Mouse (Mus musculus) left cerebral cortex, postnatal 4 days (tissue): ENCODE results near the gene Mpp1. TPM values are rescaled to one million over a fixed set of nuclear protein-coding genes. Genes with fewer than 3 reads are reported as not detected.
A peak's percentile ranks its signal among the peaks of the same experiment; 100 is the strongest.
"Not testable (repeated sequence)": the region's sequence is repeated elsewhere in the genome, so short reads cannot be mapped to it uniquely, and the experiment has no call there.

Experiments
- DNase-seq: peaks from one replicate; pipeline ENCODE4 v3.0.0-alpha.2; 2022
- intact Hi-C: fragments of 180-260 bp; cut with DNase I; formaldehyde crosslinking; loops from one replicate; pipeline ENCODE4 v1.15.1; 2025
- total RNA-seq, 2 experiments: library from RNA; stranded (reverse); gene quantifications; 2 replicates each; pipeline ENCODE4 v1.2.3; 2021

The Mpp1 gene
- 10 to 100 TPM; 19.1 TPM for total RNA-seq

- intact Hi-C loops: no loop called here
These were observed at the start of gene Mpp1 for GRCm38 (mm10) chrX:75130467-75131160. TSS of gene Mpp1 (minus strand) at chrX:75131016.

GRCm38 (mm10) chrX:75163670-75164069, 32.9 kb upstream of the Mpp1 start, which contains the start of gene Smim9:
TSS of gene Smim9 (minus strand) at chrX:75163770.
- intact Hi-C loops: no loop called here
- no peak for DNase-seq

More at GRCm38 (mm10) chrX:75130467-75131160, at the start of gene Mpp1:
- peak; percentile 80 for DNase-seq

GRCm38 (mm10) chrX:75155576-75156243, 24.9 kb upstream of the Mpp1 start:
- intact Hi-C loops: no loop called here
- peak; percentile 27 for DNase-seq

- no peak for DNase-seq
- intact Hi-C loops: no loop called here
These were observed 21.4 kb upstream of the Mpp1 start for GRCm38 (mm10) chrX:75152249-75152648.

GRCm38 (mm10) chrX:75150304-75150703, 19.5 kb upstream of the Mpp1 start:
- intact Hi-C loops: no loop called here
- no peak for DNase-seq

- no peak for DNase-seq
- intact Hi-C loops: no loop called here
These were observed 17.6 kb upstream of the Mpp1 start for GRCm38 (mm10) chrX:75148414-75148813.

GRCm38 (mm10) chrX:75143124-75143555, 12.3 kb upstream of the Mpp1 start:
- intact Hi-C loops, DNase-seq: not testable (repeated sequence)

- intact Hi-C loops: no loop called here
These were observed 7.4 kb upstream of the Mpp1 start for GRCm38 (mm10) chrX:75138182-75138581.

GRCm38 (mm10) chrX:75137729-75138128, 6.9 kb upstream of the Mpp1 start:
- no peak for DNase-seq
- intact Hi-C loops: no loop called here

More at GRCm38 (mm10) chrX:75138182-75138581, 7.4 kb upstream of the Mpp1 start:
- DNase-seq: no peak

GRCm38 (mm10) chrX:75136938-75137337, 6.1 kb upstream of the Mpp1 start:
- no peak for DNase-seq
- intact Hi-C loops: no loop called here

- intact Hi-C loops: no loop called here
- no peak for DNase-seq
These were observed 1.3 kb downstream of the Mpp1 start for GRCm38 (mm10) chrX:75129474-75129873.

GRCm38 (mm10) chrX:75128333-75128980, 2.4 kb downstream of the Mpp1 start:
- no peak for DNase-seq
- intact Hi-C loops: no loop called here

GRCm38 (mm10) chrX:75126893-75127292, 3.9 kb downstream of the Mpp1 start:
- intact Hi-C loops: no loop called here
- no peak for DNase-seq

GRCm38 (mm10) chrX:75125606-75126005, 5.2 kb downstream of the Mpp1 start:
- DNase-seq: no peak
- intact Hi-C loops: no loop called here

- intact Hi-C loops: no loop called here
- DNase-seq: no peak
These were observed 15.3 kb downstream of the Mpp1 start for GRCm38 (mm10) chrX:75115550-75115949.

GRCm38 (mm10) chrX:75102293-75102692, 28.5 kb downstream of the Mpp1 start:
- intact Hi-C loops: no loop called here
- DNase-seq: no peak

GRCm38 (mm10) chrX:75098799-75099198, 32.0 kb downstream of the Mpp1 start:
- DNase-seq: no peak
- intact Hi-C loops: no loop called here

- peak; percentile 1 for DNase-seq
- intact Hi-C loops: no loop called here
These were observed 34.5 kb downstream of the Mpp1 start for GRCm38 (mm10) chrX:75096163-75096770.

GRCm38 (mm10) chrX:75095369-75096162, 35.2 kb downstream of the Mpp1 start, which contains the start of gene Dkc1:
TSS of gene Dkc1 (plus strand) at chrX:75095854.
- intact Hi-C loops: no loop called here
- peak; percentile 97 for DNase-seq

GRCm38 (mm10) chrX:75085654-75086053, 45.2 kb downstream of the Mpp1 start:
- intact Hi-C loops: no loop called here
- no peak for DNase-seq
